Mouse (Mus musculus) stomach, embryonic 16.5 days (tissue): ENCODE data around the gene Flnb. TPM values are rescaled to one million over a fixed set of nuclear protein-coding genes. Genes with fewer than 3 reads are reported as not detected.

ENCODE experiments used
- ATAC-seq: fragments of 200-750 bp; cut with Nextera tagmentation; 2 replicates; pipeline ENCODE4 v1.8.0; 2017; ENCODE audit warnings: moderate number of reproducible peaks, moderate TSS enrichment; ENCODE audit not compliant: insufficient read depth, low FRiP score
- H3K27ac ChIP-seq: fragments of 300-500 bp; sonication (generic); 2 replicates; pipeline ENCODE4 v1.5.1; 2014; ENCODE audit warnings: low read length
- H3K27me3 ChIP-seq: fragments of 300-500 bp; sonication (generic); 2 replicates; pipeline ENCODE4 v1.6.1; 2014; ENCODE audit warnings: low read length, control low read depth, mixed read lengths; ENCODE audit not compliant: control insufficient read depth, insufficient read depth
- H3K36me3 ChIP-seq: fragments of 300-500 bp; sonication (generic); 2 replicates; pipeline ENCODE4 v1.6.1; 2014; ENCODE audit warnings: low read length; ENCODE audit not compliant: control insufficient read depth, insufficient read depth
- H3K4me1 ChIP-seq: fragments of 300-500 bp; sonication (generic); 2 replicates; pipeline ENCODE4 v1.6.1; 2014; ENCODE audit warnings: low read length, control low read depth, mixed read lengths; ENCODE audit not compliant: control insufficient read depth, insufficient read depth
- H3K4me2 ChIP-seq: fragments of 300-500 bp; sonication (generic); 2 replicates; pipeline ENCODE4 v1.6.1; 2014; ENCODE audit warnings: low read depth, low read length, mixed read lengths
- H3K4me3 ChIP-seq: fragments of 300-500 bp; sonication (generic); replicated peaks from 2 replicates; pipeline ENCODE4 v1.5.1; 2014; ENCODE audit warnings: mild to moderate bottlenecking, low read length
- H3K9ac ChIP-seq: fragments of 300-500 bp; sonication (generic); 2 replicates; pipeline ENCODE4 v1.6.1; 2014; ENCODE audit warnings: low read length
- H3K9me3 ChIP-seq: fragments of 300-500 bp; sonication (generic); replicated peaks from 2 replicates; pipeline ENCODE4 v1.6.1; 2016; ENCODE audit warnings: low read length, control low read depth; ENCODE audit not compliant: control insufficient read depth
- whole genome bisulfite sequencing: fragments of 180-500 bp; shearing (Covaris S2); extraction: QIAGEN DNeasy Blood & Tissue Kit; methylation state at CpG from one replicate; pipeline ENCODE4 v1.1.7; 2014; 5-methylcytosine and 5-hydroxymethylcytosine counted together
- polyA plus RNA-seq: library from polyadenylated mRNA; unstranded; fragments of >200 nt; fragmentation: Nextera tagmentation; extraction: Ambion mirVana; gene quantifications from 2 replicates; pipeline ENCODE4 v1.2.1, GENCODE M21; 2015

Gene Flnb
- polyA plus RNA-seq, 1 experiment from 2014 or later, result 25.8 TPM

DNA sequence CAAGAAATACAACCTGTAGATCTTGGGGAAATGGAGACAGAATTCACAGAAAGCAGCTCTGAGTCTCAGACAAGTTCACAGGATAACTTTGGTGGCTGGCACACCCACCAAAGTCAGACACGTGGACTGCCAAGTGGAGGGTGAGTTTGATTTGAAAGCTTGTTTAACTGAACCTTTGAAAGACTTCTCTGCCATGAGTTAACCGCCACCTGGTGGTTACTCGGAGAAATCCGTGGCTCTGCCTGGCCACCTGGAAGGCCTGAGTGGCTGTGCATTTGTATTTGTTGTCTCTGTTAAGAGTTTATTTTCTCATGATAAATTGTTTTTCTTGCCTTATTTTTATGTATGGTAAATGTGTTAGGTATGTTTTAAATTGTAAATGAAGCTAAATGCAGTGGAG, 15.9 kb upstream of the Flnb start:
- H3K4me3 ChIP-seq, result no peak overlapping the region
- no peak overlapping the region for H3K4me2 ChIP-seq
- H3K27ac ChIP-seq, result no peak overlapping the region
- WGBS, result 8% methylated on average over 4 of the region's 4 CpGs
- H3K4me1 ChIP-seq, result no peaks in the 10 kb centered on the region
- no peaks in the 10 kb centered on the region; the same call in 1 of the 2 replicates for H3K9me3 ChIP-seq
- H3K9ac ChIP-seq, result no peak overlapping the region
- no peaks in the 10 kb centered on the region for H3K36me3 ChIP-seq
- no peak for ATAC-seq
- H3K27me3 ChIP-seq, result no peaks in the 10 kb centered on the region

GRCm38 (mm10) chr14:7803874-7804557, 13.7 kb upstream of the Flnb start:
- 54% methylated on average over 4 of the region's 4 CpGs for WGBS
- ATAC-seq, result no peak
- Histone ChIP-seq H3K27ac (no peak overlapping the region), H3K9ac (no peak overlapping the region), H3K4me3 (no peak overlapping the region), H3K36me3 (no peaks in the 10 kb centered on the region), H3K4me1 (0 out of 2 replicates have a peak, but pooled peaks cover 6% of the 10 kb centered on the region), H3K27me3 (no peaks in the 10 kb centered on the region), H3K9me3 (no peaks in the 10 kb centered on the region; the same call in 1 of the 2 replicates), H3K4me2 (no peak overlapping the region)

- 83% methylated on average over 2 of the region's 2 CpGs for WGBS
- no peak overlapping the region for H3K4me2 ChIP-seq
- no peaks in the 10 kb centered on the region for H3K36me3 ChIP-seq
- no peak overlapping the region for H3K9ac ChIP-seq
- H3K9me3 ChIP-seq, result no peaks in the 10 kb centered on the region; the same call in 1 of the 2 replicates
- no peak for ATAC-seq
- 0 out of 2 replicates have a peak, but pooled peaks cover 10% of the 10 kb centered on the region for H3K4me1 ChIP-seq
- no peak overlapping the region for H3K27ac ChIP-seq
- H3K4me3 ChIP-seq, result no peak overlapping the region
- no peaks in the 10 kb centered on the region for H3K27me3 ChIP-seq
Observed at GRCm38 (mm10) chr14:7804558-7804905, 13.2 kb upstream of the Flnb start.

DNA sequence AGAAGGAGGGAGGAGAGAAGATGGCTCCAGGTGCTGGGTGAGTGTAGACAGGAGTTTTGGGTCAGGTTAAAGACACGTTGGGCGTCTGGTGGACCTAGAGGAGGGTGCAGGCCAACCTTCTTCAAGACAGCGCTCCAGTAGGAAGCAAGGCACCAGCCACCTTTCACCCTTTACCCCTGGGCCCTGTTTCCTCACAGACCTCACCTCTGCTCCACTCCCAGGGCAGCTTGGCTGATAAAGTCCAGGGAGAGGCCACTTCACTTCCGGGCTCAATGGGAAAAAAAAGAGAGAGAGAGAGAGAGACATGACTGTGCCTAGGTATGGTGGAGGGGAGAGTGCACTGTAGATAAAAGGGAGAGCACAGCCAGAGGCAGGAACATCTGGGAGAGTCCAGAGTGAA, 10.0 kb upstream of the Flnb start:
- Histone ChIP-seq H3K4me2 (no peak overlapping the region), H3K36me3 (no peaks in the 10 kb centered on the region), H3K27me3 (no peaks in the 10 kb centered on the region), H3K9ac (no peak overlapping the region), H3K4me3 (no peak overlapping the region), H3K27ac (peak overlapping the region; percentile 57; the same call in 1 of the 2 replicates), H3K9me3 (no peaks in the 10 kb centered on the region), H3K4me1 (0 out of 2 replicates have a peak, but pooled peaks cover 12% of the 10 kb centered on the region)
- peak; percentile 54 for ATAC-seq
- 65% methylated on average over 4 of the region's 4 CpGs for WGBS

- Histone ChIP-seq H3K27ac (peak overlapping the region; percentile 57), H3K4me3 (no peak overlapping the region), H3K4me2 (no peak overlapping the region), H3K9ac (no peak overlapping the region), H3K9me3 (no peaks in the 10 kb centered on the region), H3K27me3 (no peaks in the 10 kb centered on the region), H3K36me3 (no peaks in the 10 kb centered on the region), H3K4me1 (0 out of 2 replicates have a peak, but pooled peaks cover 12% of the 10 kb centered on the region)
- 50% methylated on average over 11 of the region's 11 CpGs for WGBS
- ATAC-seq, result peak; percentile 73; the same call in 1 of the 2 replicates
Observed at GRCm38 (mm10) chr14:7808501-7808981, 9.2 kb upstream of the Flnb start.

DNA sequence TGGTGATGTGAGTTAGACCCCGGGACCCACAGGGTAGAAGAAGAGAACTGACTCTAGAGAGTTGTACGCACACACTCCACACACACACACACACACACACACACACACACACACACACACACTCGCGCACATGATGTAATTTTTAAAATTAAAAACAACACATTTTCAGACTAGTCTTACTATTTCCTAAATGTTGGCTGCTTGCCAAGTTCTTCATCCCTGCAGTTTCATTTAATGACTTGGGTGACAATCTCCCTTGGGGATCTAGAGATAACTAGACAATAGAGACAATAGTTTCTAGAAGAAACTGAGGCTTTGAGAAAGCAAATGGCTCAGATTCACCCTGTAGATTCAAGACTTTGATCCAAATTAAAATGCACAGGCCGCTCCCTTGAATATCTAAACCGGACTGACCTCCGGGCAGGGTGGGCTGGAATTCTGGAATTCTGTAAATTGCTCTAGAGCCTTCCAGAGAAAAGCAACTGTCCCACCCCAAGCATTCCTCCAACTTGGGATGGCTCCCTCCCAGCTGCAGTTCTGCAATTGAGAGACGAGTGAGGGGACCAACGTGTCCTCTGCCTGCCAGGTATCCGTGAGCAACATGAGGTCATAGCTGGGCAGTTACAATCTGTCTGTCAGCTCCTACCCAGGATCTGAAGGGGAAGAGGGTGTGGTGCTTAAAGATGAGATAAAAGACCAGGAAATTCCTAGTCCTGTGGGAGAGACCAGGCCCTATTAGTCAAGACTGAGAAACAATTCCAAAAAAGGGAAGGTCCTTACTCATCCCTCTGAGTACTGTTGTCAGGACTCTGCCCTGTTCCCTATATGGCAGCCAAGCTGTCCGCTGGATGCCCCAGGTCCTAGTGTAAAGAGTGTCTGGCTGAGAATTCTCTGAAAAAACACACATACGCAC, 8.5 kb upstream of the Flnb start:
- peak overlapping the region; percentile 57 for H3K27ac ChIP-seq
- no peaks in the 10 kb centered on the region for H3K36me3 ChIP-seq
- H3K27me3 ChIP-seq, result no peaks in the 10 kb centered on the region
- WGBS, result 68% methylated on average over 12 of the region's 12 CpGs
- 0 out of 2 replicates have a peak, but pooled peaks cover 12% of the 10 kb centered on the region for H3K4me1 ChIP-seq
- H3K4me3 ChIP-seq, result no peak overlapping the region
- H3K4me2 ChIP-seq, result no peak overlapping the region
- H3K9me3 ChIP-seq, result no peaks in the 10 kb centered on the region
- H3K9ac ChIP-seq, result no peak overlapping the region
- ATAC-seq, result peak; percentile 29; the same call in 1 of the 2 replicates

DNA sequence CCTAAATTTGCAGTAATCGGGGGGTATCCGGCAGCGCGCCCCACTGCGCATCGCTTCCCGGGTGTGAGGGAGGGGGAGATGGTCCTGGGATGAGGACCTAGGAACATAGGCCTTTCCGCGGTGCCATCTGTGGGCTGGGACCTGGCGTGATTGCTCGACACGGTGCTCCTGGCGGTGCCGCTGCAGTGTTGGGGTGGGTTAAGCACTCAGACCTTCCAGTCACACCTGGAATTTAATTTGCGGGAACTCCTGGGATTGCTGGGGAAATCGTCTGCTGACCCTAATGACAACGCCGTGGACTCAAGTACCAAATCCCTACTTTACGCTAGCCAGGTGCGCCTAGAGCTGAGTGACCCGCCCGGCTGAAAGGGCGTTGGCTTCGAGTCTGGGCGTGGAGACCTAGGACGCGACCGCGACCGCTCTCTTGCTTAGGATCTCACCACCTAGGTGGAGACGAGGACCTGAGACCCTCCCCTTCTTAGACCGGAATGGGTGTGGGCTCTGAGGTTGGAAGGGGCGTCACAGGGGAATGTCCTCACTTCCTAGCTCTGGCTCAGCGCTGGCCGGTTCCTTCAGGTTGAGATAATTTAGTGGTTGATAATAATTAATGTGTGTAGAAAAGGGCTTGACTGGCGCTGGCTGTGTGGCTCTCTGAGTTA, 835 bp downstream of the Flnb start:
- H3K4me3 ChIP-seq, result peak overlapping the region; percentile 82
- H3K4me1 ChIP-seq, result peaks cover 34% of the 10 kb centered on the region
- H3K36me3 ChIP-seq, result no peaks in the 10 kb centered on the region
- peak overlapping the region; percentile 85 for H3K9ac ChIP-seq
- ATAC-seq, result peak; percentile 23
- no peaks in the 10 kb centered on the region for H3K9me3 ChIP-seq
- under 1% methylated on average over 36 of the region's 36 CpGs for WGBS
- H3K4me2 ChIP-seq, result peak overlapping the region; percentile 84
- peak overlapping the region; percentile 79 for H3K27ac ChIP-seq
- no peaks in the 10 kb centered on the region for H3K27me3 ChIP-seq

DNA sequence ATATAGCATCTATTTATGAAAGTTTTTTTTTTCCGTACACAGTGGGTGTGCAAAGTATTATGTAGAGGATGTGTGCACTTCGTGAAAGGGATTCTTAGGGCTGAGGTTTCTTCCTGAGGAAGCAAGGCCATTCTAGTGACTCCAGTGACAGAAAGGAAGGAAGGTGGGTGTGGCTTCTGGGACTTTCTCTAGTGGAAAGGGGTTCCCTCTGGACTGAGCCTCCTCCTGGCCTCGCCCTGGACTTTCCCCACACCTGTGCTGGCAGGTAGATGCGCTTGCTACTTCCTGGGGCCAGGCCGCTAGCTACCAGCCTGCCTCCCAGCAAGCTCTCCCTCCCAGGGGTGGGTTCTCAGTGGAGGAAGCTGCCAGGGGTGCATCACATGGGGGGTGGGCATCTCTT, 1.7 kb downstream of the Flnb start:
- peak overlapping the region; percentile 21; the same call in 1 of the 2 replicates for H3K27ac ChIP-seq
- no peaks in the 10 kb centered on the region for H3K36me3 ChIP-seq
- peak overlapping the region; percentile 84 for H3K4me2 ChIP-seq
- peak overlapping the region; percentile 85 for H3K9ac ChIP-seq
- H3K4me3 ChIP-seq, result peak overlapping the region; percentile 82
- peaks cover 39% of the 10 kb centered on the region for H3K4me1 ChIP-seq
- ATAC-seq, result no peak
- 53% methylated on average over 5 of the region's 5 CpGs for WGBS
- H3K9me3 ChIP-seq, result no peaks in the 10 kb centered on the region
- H3K27me3 ChIP-seq, result no peaks in the 10 kb centered on the region
